Mouse (Mus musculus) lung, adult 18-20 months (tissue): ENCODE measurements at regions not wholly inside any gene's neighbourhood (a gene's known extent, or its start where the extent isn't known, plus 50 kb on each side); places are given as distances from the start of the nearest gene placed in this dataset.

Experiments
- DNase-seq, 2 experiments: peaks; one replicate each; pipeline ENCODE4 v3.0.0; 2022; ENCODE audit warnings: mixed read lengths in 2 of 2

DNA sequence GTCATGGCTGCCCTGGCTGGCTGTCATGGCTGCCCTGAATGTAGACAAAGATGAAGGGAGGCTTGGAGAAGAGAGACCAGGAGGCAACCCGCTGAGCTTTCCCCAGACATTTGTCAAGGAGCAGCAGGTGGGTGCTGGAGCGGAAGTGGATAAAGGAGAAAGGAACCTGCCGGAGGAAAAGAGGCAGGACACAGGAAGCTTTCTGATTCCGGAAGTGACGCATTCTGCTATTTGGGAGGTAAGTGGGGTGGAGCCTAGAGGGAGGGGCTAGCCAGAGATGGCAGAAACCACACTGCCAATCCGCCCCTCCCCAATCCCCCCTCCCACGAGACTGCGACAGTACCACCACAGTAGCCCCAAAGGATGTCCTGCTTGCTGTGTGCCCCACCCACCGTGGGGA is 80.1 kb downstream of the Gm572 start:
- no peak for DNase-seq

DNA sequence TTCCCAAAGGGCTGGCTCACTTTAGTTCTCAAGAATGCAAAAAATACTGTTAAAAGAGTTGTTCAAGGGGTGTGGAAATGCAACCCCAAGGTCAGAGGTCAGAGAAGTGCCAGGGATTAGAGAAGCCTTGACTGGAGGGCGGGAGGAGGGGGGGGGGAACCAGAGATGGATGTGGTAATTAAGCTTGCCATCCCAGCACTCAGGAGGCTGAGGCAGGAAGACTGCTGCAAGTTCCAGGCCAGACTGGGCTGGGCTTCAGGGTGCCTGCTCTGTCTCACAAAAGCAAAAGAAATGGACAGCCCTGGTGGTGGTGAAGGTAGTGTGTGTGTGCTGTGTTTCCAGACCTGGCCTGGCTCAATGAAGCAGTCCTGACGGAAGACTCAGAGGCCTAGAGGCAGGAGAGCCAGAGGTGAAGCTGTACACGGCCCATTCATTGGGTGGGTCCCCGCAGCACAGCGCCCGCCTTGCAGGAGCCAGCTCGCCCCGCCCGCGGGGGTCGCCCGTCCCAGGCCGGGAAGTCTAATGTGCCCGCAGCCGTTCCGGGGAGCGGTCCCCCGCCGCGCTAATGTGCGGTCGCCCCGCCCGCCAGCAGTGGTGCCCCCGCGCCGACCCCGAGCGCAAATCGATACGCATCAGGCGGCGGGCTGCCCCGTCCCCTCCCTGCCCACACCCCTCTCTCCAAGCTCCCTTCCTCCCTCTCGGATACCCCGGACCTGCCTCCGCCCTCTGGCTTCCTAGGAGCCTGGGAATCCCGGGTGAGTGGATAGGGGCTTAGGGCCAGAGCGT is 80.1 kb upstream of the Casz1 start:
- no peak for DNase-seq

DNA sequence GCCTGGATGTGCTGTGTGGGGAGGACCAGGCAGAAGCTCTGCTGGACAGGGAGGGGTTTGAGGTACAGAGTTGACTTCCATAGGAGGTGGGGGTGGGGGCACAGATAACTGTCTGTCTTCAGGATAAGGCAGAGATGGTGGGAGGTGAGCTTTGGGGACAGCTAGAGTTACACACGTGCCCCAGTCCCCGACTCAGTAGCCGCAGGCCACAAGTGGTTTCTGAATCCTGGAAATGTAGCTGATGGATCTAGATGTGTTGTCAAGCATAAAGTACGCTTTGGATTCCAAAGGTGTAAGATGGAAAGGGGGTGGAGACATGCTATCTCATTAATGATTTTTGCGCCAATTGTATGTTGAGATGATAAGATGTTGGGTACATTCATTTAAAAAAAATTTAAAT is 75.4 kb upstream of the Casz1 start:
- DNase-seq: no peak

- DNase-seq: no peak
These were observed 72.6 kb upstream of the Casz1 start for GRCm38 (mm10) chr4:148731586-148731985.

- DNase-seq: peak in 1 of 2 experiments; percentile 4
These were observed 70.2 kb upstream of the Casz1 start for GRCm38 (mm10) chr4:148734061-148734460.

- DNase-seq: peak; percentile 84 to 90
These were observed 69.7 kb upstream of the Casz1 start for GRCm38 (mm10) chr4:148734547-148734946.

GRCm38 (mm10) chr4:148738601-148739530 is 65.4 kb upstream of the Casz1 start:
- DNase-seq: no peak

GRCm38 (mm10) chr4:148742549-148743413 is 61.4 kb upstream of the Casz1 start:
- DNase-seq: peak; percentile 55 to 63

DNA sequence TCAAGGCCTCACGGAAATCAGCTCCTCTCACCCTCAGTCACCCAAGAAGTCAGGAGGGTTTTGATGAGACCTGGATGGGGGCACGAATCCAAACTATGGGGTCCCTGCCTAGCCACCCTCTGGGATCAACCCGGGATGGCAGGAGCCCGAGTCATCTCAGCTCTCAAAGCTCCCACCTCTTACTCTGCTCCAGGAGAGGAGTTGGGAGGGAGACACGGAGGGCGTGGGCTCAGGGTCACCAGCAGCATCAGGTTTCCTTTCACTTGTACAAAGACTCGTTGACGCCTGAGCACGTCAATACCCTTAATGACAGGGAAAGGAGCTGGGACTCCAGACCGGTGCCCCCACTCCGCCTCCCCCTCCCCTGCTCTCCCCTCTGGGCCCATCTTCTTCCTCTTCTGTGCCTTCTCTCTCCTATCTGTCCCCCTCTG is 60.8 kb upstream of the Casz1 start:
- no peak for DNase-seq

- DNase-seq: no peak
These were observed 60.2 kb upstream of the Casz1 start for GRCm38 (mm10) chr4:148744053-148744452.

DNA sequence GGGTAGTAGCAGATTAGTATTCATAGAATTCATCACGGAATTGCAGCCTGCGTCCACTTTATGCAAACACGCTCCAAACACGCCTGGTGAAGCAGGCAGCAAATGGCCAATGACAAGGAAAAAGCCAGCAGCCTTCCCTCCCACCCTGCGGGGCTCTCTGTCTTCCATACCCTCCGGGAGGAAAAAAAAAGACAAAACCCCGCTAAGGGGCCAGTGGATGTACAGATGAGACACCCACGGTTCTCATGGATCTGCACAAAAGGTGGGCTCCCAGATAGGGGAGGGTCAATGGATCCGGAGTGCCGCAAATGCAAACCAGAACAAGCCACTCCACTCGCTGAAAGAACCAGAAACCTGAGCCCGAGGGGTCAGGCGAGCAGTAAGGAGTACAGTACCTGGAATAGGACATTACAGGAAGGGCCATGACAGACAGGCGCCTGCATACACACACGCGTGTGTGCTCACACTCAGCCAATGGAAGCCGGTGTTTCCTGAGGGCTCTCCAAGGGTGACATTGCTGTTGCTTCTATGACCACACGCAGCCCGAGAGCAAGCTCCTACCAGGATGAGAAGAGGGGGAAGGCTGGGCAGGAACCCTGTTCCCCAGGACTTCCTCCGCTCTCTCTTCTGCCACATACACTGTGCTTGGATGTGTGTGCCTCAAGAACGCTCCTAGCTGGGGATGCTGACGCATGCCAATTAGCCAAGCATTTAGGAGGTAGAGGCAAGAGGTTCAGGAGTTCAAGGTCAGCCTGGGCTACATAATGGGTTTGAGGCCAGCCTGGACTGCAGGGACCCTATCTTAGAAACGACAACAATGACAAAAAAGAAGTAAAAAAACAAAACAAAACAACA is 57.5 kb upstream of the Casz1 start:
- DNase-seq: peak in 1 of 2 experiments; percentile 8

- DNase-seq: no peak
These were observed 56.9 kb upstream of the Casz1 start for GRCm38 (mm10) chr4:148747315-148747644.

- DNase-seq: no peak
These were observed 54.2 kb upstream of the Casz1 start for GRCm38 (mm10) chr4:148750030-148750429.

- no peak for DNase-seq
These were observed 52.6 kb upstream of the Casz1 start for GRCm38 (mm10) chr4:148751591-148751990.

DNA sequence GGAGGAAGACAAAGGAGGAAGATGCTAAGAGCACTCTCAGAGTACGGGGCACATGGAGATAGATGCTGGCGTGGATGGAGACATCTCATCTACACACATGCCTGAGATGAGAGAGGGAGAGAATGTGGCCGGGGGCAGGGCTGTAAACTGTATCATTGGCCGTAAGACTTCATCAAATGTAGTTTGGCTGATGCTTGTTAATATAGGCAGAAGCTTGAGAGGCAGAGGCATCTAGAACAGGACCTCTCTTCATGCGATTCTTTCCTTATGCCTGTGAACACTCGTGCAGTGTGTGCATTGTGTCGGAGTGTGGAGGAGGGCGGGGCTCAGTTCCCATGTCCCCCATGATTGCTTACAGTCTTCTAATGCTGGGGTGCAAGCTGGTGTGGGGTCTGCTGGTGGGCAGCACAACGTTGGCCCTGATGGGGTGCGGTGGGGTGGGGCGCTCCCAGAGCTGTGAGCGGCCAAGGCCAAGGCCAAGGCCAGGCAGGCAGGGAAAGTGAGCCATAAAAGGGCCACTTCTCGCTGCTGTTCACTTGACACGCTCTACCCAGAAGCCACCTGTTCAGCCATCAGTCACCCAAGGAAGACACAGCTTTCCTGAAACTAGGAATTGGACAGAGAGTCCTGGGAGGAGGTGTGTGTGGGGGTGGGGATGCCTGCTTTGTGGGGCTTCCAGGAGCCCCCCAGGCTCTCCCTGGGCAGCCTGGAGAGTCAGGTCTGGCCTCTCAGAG is 51.7 kb upstream of the Casz1 start:
- no peak for DNase-seq

GRCm38 (mm10) chr4:148753143-148753798 is 51.0 kb upstream of the Casz1 start:
- DNase-seq: no peak

- no peak for DNase-seq
These were observed 50.4 kb upstream of the Casz1 start for GRCm38 (mm10) chr4:148753849-148754248.
